Mouse (Mus musculus) lung, adult 2 months (tissue): ENCODE data around the gene Rilp.

ENCODE experiments used
- CTCF ChIP-seq: fragments of 200-500 bp; IDR thresholded peaks from 2 replicates; pipeline ENCODE4 v1.5.1; 2011; ENCODE audit warnings: mild to moderate bottlenecking, low read length, control low read depth; ENCODE audit not compliant: insufficient read depth
- POLR2A ChIP-seq: fragments of 200-500 bp; IDR thresholded peaks from 2 replicates; pipeline ENCODE4 v1.6.1; 2011; ENCODE audit warnings: low read depth, mild to moderate bottlenecking, control low read depth, low read length, borderline replicate concordance; ENCODE audit errors: extremely low read depth

DNA sequence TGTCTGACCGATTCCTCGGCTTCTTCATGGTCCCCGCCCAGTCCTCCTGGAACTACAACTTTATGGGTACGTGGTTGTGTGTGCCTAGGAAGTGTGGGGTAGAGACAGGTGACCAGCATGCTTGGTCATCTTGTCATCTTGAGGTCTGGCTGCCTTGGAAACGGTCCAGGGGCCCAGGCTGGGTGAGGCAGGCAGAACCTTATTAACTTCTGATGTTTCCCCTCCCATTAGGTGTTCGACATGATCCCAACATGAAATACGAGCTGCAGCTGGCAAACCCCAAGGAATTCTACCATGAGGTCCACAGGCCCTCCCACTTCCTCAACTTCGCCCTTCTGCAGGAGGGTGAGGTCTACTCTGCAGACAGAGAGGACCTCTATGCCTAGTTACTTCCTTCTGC lies 990 bp upstream of the Rilp start:
- TF ChIP-seq POLR2A (no peak), CTCF (no peak)
